Mouse (Mus musculus) limb, embryonic 14.5 days (tissue): ENCODE results near the gene Ndufa6. TPM values are rescaled to one million over a fixed set of nuclear protein-coding genes. Genes with fewer than 3 reads are reported as not detected.
"Not testable (repeated sequence)": the region's sequence is repeated elsewhere in the genome, so short reads cannot be mapped to it uniquely, and the experiment has no call there.

Source experiments
- ATAC-seq: fragments of 200-750 bp; cut with Nextera tagmentation; 2 replicates; pipeline ENCODE4 v1.8.0; 2017; ENCODE audit warnings: low read depth, moderate number of reproducible peaks, moderate TSS enrichment; ENCODE audit not compliant: low FRiP score
- DNase-seq: peaks from one replicate; pipeline ENCODE4 v3.0.0-alpha.2; 2015; ENCODE audit warnings: low spot score
- H3K27ac ChIP-seq: fragments of 300-500 bp; sonication (generic); replicated peaks from 2 replicates; pipeline ENCODE4 v1.5.1; 2014; ENCODE audit warnings: low read depth, mild to moderate bottlenecking, low read length, moderate library complexity, mixed read lengths
- H3K27me3 ChIP-seq: fragments of 300-500 bp; sonication (generic); 2 replicates; pipeline ENCODE4 v1.6.1; 2014; ENCODE audit warnings: low read length, mixed read lengths; ENCODE audit not compliant: control insufficient read depth, insufficient read depth
- H3K36me3 ChIP-seq: fragments of 300-500 bp; sonication (generic); 2 replicates; pipeline ENCODE4 v1.6.1; 2014; ENCODE audit warnings: mild to moderate bottlenecking, low read length, moderate library complexity, mixed read lengths; ENCODE audit not compliant: control insufficient read depth, insufficient read depth
- H3K4me1 ChIP-seq: fragments of 300-500 bp; sonication (generic); 2 replicates; pipeline ENCODE4 v1.6.1; 2014; ENCODE audit warnings: antibody characterized with exemption, low read length, mixed read lengths; ENCODE audit not compliant: control insufficient read depth, insufficient read depth
- H3K4me2 ChIP-seq: fragments of 300-500 bp; sonication (generic); replicated peaks from 2 replicates; pipeline ENCODE4 v1.6.1; 2014; ENCODE audit warnings: low read depth, mild to moderate bottlenecking, low read length, moderate library complexity; ENCODE audit not compliant: severe bottlenecking
- H3K4me3 ChIP-seq: fragments of 300-500 bp; sonication (generic); replicated peaks from 2 replicates; pipeline ENCODE4 v1.5.1; 2014; ENCODE audit warnings: low read length
- H3K9ac ChIP-seq: fragments of 300-500 bp; sonication (generic); 2 replicates; pipeline ENCODE4 v1.6.1; 2014; ENCODE audit warnings: mild to moderate bottlenecking, low read depth, low read length, moderate library complexity; ENCODE audit not compliant: severe bottlenecking
- H3K9me3 ChIP-seq: fragments of 300-500 bp; sonication (generic); 2 replicates; pipeline ENCODE4 v1.6.1; 2016; ENCODE audit warnings: low read length; ENCODE audit not compliant: control insufficient read depth
- POLR2A ChIP-seq: fragments of 200-500 bp; IDR thresholded peaks from 2 replicates; pipeline ENCODE4 v1.8.0; 2012; ENCODE audit warnings: inconsistent platforms, mild to moderate bottlenecking, moderate library complexity, borderline replicate concordance; ENCODE audit not compliant: insufficient read depth, insufficient read length; ENCODE audit errors: extremely low read depth
- WGBS: fragments of 180-500 bp; shearing (Covaris S2); extraction: QIAGEN DNeasy Blood & Tissue Kit; methylation state at CpG from one replicate; pipeline ENCODE4 v1.1.7; 2014; 5-methylcytosine and 5-hydroxymethylcytosine counted together
- polyA plus RNA-seq, 2 experiments: library from polyadenylated mRNA; depleted of rRNA in 1 of 2; stranded (reverse) in 1 of 2; unstranded in 1 of 2; fragments of >200 nt; fragmentation: Nextera tagmentation in 1 of 2; extraction: Ambion mirVana in 1 of 2; gene quantifications; 2 replicates each; pipeline versions ENCODE4 v1.2.1 to v1.2.3; 2012 to 2014

Ndufa6 gene
- polyA plus RNA-seq (2012; rRNA removed) (252 and 318 TPM in 2 replicates), polyA plus RNA-seq (2014; fragmentation: Nextera tagmentation; extraction: Ambion mirVana) (325 and 348 TPM in 2 replicates)

GRCm38 (mm10) chr15:82354126-82354945 lies at the start of gene Ndufa6:
Gene Ndufa6, minus strand, starts transcription at chr15:82354322.
- H3K4me2 ChIP-seq: peak within 1 kb of the TSS; percentile 83

GRCm38 (mm10) chr15:82403606-82404005 lies 49.5 kb upstream of the Ndufa6 start:
- WGBS: 92% methylated on average over 9 of the region's 9 CpGs
- no peaks in the 10 kb centered on the region for H3K9me3 ChIP-seq
- H3K27ac ChIP-seq: no peak overlapping the region
- ATAC-seq: no peak
- H3K4me2 ChIP-seq: no peak overlapping the region
- no peaks in the 10 kb centered on the region for H3K36me3 ChIP-seq
- H3K4me3 ChIP-seq: no peak overlapping the region
- H3K9ac ChIP-seq: no peak overlapping the region
- no peak for DNase-seq
- H3K4me1 ChIP-seq: no peaks in the 10 kb centered on the region
- no peak for TF ChIP-seq POLR2A
- H3K27me3 ChIP-seq: no peaks in the 10 kb centered on the region

More at GRCm38 (mm10) chr15:82354126-82354945, at the start of gene Ndufa6:
- H3K9ac ChIP-seq: peak within 1 kb of the TSS; percentile 89
- TF ChIP-seq POLR2A: peak; percentile 97
- ATAC-seq: peak; percentile 100
- 2% methylated on average over 55 of the region's 57 CpGs for WGBS
- no peaks in the 10 kb centered on the region for H3K27me3 ChIP-seq
- H3K4me3 ChIP-seq: peak within 1 kb of the TSS; percentile 71
- H3K9me3 ChIP-seq: no peaks in the 10 kb centered on the region
- H3K4me1 ChIP-seq: peaks cover 23% of the 10 kb centered on the region
- peaks cover 18% of the 10 kb centered on the region for H3K36me3 ChIP-seq
- peak; percentile 98 for DNase-seq
- peak within 1 kb of the TSS; percentile 86 for H3K27ac ChIP-seq

- Histone ChIP-seq H3K4me1 (no peaks in the 10 kb centered on the region), H3K4me2 (no peak overlapping the region), H3K9me3 (no peaks in the 10 kb centered on the region), H3K27ac (no peak overlapping the region), H3K36me3 (no peaks in the 10 kb centered on the region), H3K9ac (no peak overlapping the region), H3K4me3 (no peak overlapping the region), H3K27me3 (no peaks in the 10 kb centered on the region)
- no peak for DNase-seq
- no peak for ATAC-seq
- WGBS: 88% methylated on average over 6 of the region's 6 CpGs
- TF ChIP-seq POLR2A: no peak
These were observed 48.6 kb upstream of the Ndufa6 start for GRCm38 (mm10) chr15:82402741-82403140.

- TF ChIP-seq POLR2A: no peak
These were observed 48.0 kb upstream of the Ndufa6 start for GRCm38 (mm10) chr15:82402106-82402505.

GRCm38 (mm10) chr15:82401516-82401915 lies 47.4 kb upstream of the Ndufa6 start:
- Histone ChIP-seq H3K36me3 (no peaks in the 10 kb centered on the region), H3K4me1 (no peaks in the 10 kb centered on the region), H3K4me2 (no peak overlapping the region), H3K4me3 (no peak overlapping the region), H3K9ac (no peak overlapping the region), H3K9me3 (no peaks in the 10 kb centered on the region), H3K27ac (no peak overlapping the region), H3K27me3 (no peaks in the 10 kb centered on the region)
- no peak for ATAC-seq
- no peak for TF ChIP-seq POLR2A
- no peak for DNase-seq
- WGBS: 67% methylated on average over 2 of the region's 2 CpGs

More at GRCm38 (mm10) chr15:82402106-82402505, 48.0 kb upstream of the Ndufa6 start:
- H3K4me1 ChIP-seq: no peaks in the 10 kb centered on the region
- no peak overlapping the region for H3K4me2 ChIP-seq
- H3K27me3 ChIP-seq: no peaks in the 10 kb centered on the region
- H3K9ac ChIP-seq: no peak overlapping the region
- no peak overlapping the region for H3K4me3 ChIP-seq
- H3K36me3 ChIP-seq: no peaks in the 10 kb centered on the region
- no peaks in the 10 kb centered on the region for H3K9me3 ChIP-seq
- DNase-seq: no peak
- H3K27ac ChIP-seq: no peak overlapping the region
- no peak for ATAC-seq

GRCm38 (mm10) chr15:82395955-82396354 lies 41.8 kb upstream of the Ndufa6 start:
- H3K9me3 ChIP-seq, H3K4me2 ChIP-seq, DNase-seq, H3K27ac ChIP-seq, ATAC-seq, H3K4me1 ChIP-seq, H3K9ac ChIP-seq, H3K27me3 ChIP-seq, H3K4me3 ChIP-seq, H3K36me3 ChIP-seq: not testable (repeated sequence)
- WGBS: 86% methylated on average over 3 of the region's 3 CpGs

GRCm38 (mm10) chr15:82393922-82394321 lies 39.8 kb upstream of the Ndufa6 start, which contains the start of gene Cyp2d11:
Gene Cyp2d11, minus strand, starts transcription at chr15:82394022.
- H3K36me3 ChIP-seq, DNase-seq: not testable (repeated sequence)

More at GRCm38 (mm10) chr15:82393922-82394321, 39.8 kb upstream of the Ndufa6 start, which contains the start of gene Cyp2d11:
- H3K9ac ChIP-seq, H3K4me3 ChIP-seq, H3K4me1 ChIP-seq, ATAC-seq, H3K27ac ChIP-seq, H3K9me3 ChIP-seq, H3K4me2 ChIP-seq, H3K27me3 ChIP-seq: not testable (repeated sequence)
- WGBS: 100% methylated on average over 2 of the region's 2 CpGs
